Mouse (Mus musculus): ENCODE measurements at regions not wholly inside any gene's neighbourhood (a gene's known extent, or its start where the extent isn't known, plus 50 kb on each side); places are given as distances from the start of the nearest gene placed in this dataset.

DNA sequence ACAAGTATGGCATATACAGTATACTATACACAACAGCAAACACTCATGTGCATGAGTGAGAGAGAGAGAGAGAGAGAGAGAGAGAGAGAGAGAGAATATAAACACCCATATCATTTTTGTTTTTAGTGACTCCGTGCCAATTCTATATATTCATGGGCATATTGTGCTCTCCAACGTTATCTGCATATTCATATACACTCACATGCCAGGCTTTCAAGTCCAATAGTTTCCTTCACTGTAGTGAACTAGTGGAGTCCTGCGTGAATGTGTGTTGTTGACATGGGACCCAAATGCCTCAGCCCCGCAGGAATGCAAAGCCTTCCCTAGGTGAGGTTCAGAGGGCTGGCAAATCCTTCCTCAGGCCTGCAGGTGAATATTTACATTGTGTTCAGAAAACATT is 53.4 kb upstream of the Nab1 start:
- Histone ChIP-seq H3K4me3 (no peak overlapping the region), H3K4me2 (replicated peaks) (no peak overlapping the region), H3K27ac (no peak overlapping the region), H3K9ac (no peak overlapping the region), H3K9me3 (no peaks in the 10 kb centered on the region), H3K36me3 (no peaks in the 10 kb centered on the region), H3K4me1 (no peaks in the 10 kb centered on the region), H3K27me3 (no peaks in the 10 kb centered on the region)
- 72% methylated on average over 4 of the region's 4 CpGs for WGBS
- ATAC-seq (ENCODE audit: low FRiP score, low read depth): no peak

DNA sequence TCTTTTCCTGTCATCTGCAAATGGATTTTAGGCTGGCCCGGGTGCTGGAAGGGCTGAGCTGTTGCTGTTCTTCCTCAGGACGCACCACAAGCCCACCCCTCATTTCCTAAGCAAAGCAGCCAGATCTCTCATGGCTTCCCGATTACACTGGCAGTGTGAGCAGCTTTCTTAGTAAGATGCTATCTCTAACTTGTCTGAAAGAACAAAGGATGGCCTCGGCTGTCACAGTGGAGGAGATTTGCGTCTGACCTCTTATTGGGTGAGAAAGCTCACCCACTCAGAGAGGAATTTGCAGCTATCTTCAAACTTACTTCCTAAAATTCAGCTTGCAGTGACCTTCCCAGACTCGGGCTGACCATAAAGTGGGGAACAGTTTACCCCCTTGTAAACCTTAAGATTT is 64.7 kb upstream of the Nemp2 start:
- H3K4me2 ChIP-seq (replicated peaks): no peak overlapping the region
- H3K4me3 ChIP-seq: no peak overlapping the region
- 38% methylated on average over 6 of the region's 6 CpGs for WGBS
- H3K27me3 ChIP-seq: no peaks in the 10 kb centered on the region
- H3K36me3 ChIP-seq: no peaks in the 10 kb centered on the region
- no peak overlapping the region for H3K27ac ChIP-seq
- no peak for ATAC-seq (ENCODE audit: low FRiP score, low read depth)
- H3K9ac ChIP-seq: no peak overlapping the region
- no peaks in the 10 kb centered on the region for H3K4me1 ChIP-seq
- no peaks in the 10 kb centered on the region for H3K9me3 ChIP-seq

DNA sequence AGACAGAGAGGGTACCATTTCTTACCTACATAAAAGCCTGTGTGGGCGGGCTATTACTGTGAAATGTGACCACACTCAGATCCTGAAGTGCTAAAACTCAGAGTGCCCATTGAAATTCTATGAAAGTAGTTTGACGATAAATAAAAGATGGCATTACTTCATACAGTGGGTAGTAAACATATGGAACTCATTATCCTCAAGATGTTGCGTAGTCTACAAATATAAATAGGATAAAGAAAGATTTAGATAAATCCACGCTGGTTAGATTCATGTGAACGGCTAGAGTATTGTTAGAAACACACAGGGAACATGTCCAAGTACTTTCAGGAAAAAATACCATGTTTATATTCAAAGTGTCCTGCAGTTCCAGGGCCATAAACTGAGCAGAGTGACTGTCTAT is 58.8 kb upstream of the Nemp2 start:
- ATAC-seq (ENCODE audit: low FRiP score, low read depth): no peak
- H3K4me2 ChIP-seq (replicated peaks): no peak overlapping the region
- 47% methylated on average over 5 of the region's 5 CpGs for WGBS
- no peak overlapping the region for H3K27ac ChIP-seq
- H3K36me3 ChIP-seq: no peaks in the 10 kb centered on the region
- H3K4me3 ChIP-seq: no peak overlapping the region
- no peaks in the 10 kb centered on the region for H3K27me3 ChIP-seq
- no peaks in the 10 kb centered on the region for H3K4me1 ChIP-seq
- no peaks in the 10 kb centered on the region for H3K9me3 ChIP-seq
- H3K9ac ChIP-seq: no peak overlapping the region

DNA sequence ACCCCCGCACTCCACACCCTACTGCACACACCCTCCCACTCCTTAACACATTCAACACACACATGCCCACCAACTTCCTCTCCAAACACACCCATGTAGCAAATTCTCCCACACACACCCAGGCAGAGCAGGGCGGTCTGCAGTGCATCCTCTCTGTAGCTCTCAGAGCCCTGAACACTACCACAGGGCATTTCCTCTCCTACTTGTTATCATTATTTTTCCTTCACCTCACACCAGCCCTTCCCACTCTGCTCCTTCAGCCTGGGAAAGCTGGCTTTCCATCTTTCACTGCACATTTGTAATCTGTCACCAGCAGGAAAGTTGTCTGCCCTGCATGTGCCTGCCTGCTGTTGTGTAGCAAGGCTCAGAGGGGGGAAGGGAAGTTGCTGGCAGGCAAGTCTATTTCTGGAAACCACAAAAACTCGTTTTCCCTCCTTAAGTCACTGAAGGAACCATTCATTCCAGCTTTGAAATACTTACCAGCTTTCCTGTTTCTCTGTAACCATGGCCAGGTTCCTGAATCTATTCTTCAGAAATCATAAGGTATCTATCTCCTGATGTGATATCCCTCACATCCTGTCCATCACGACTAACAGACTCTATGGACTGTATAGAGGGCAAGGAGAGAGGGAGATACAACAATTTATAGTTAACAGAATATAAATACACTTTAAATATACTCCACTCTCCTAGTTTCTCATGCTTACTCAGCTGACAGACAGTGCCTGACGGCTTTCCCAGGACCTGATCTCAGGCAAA is 52.0 kb upstream of the Nemp2 start:
- no peaks in the 10 kb centered on the region for H3K9me3 ChIP-seq
- peak overlapping the region; percentile 81 for H3K27ac ChIP-seq
- peak; percentile 85 for ATAC-seq (ENCODE audit: low FRiP score, low read depth)
- WGBS: 28% methylated on average over 5 of the region's 5 CpGs
- no peak overlapping the region for H3K4me3 ChIP-seq
- H3K4me1 ChIP-seq: peaks cover 25% of the 10 kb centered on the region
- peak overlapping the region; percentile 38 for H3K4me2 ChIP-seq (replicated peaks)
- H3K27me3 ChIP-seq: no peaks in the 10 kb centered on the region
- H3K36me3 ChIP-seq: no peaks in the 10 kb centered on the region
- no peak overlapping the region; the same call in 1 of the 2 replicates for H3K9ac ChIP-seq

DNA sequence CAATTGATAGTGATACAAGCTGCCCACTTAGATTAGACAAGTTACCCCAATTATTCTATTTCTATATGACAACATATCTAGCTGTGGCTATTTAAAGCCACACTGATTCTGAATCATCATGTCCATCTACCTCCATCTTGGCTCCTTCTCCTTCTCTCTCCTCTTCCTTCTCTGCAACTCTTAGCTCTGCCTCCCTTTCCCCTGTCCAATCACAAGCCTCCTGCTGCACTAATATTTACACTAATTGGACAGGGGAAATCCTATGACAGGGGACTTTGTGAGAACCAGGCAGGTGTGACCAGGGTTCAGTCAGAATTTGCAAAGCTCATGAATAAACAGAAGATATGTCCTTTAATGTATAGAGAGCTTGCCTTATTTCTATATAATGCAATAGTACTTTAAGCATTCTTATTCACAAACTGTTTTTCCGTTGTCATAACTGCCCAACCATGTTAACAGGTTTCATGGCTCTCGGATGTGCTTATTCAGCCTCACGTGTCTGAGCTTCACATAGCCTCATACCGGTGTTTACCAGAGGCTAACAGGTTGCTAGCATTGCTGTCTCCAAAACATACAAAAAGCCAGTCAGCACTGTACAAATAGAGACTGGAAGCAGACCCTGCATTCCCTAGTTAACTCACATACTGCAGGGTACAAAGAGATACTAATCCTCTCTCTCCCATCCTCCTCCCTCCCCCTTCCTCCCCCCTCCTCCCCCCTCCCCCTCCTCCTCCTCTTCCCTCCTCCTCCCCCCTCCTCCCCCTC is 50.2 kb upstream of the Nemp2 start:
- ATAC-seq (ENCODE audit: low FRiP score, low read depth): no peak
- H3K4me1 ChIP-seq: peaks cover 25% of the 10 kb centered on the region
- H3K4me2 ChIP-seq (replicated peaks): no peak overlapping the region
- WGBS: 86% methylated on average over 4 of the region's 4 CpGs
- H3K27ac ChIP-seq: no peak overlapping the region
- H3K9ac ChIP-seq: no peak overlapping the region
- H3K27me3 ChIP-seq: no peaks in the 10 kb centered on the region
- H3K9me3 ChIP-seq: no peaks in the 10 kb centered on the region
- no peaks in the 10 kb centered on the region for H3K36me3 ChIP-seq
- no peak overlapping the region for H3K4me3 ChIP-seq
